Comparison of ENCODE assay signal across 19 mouse cellular contexts in the genomic region with DNA sequence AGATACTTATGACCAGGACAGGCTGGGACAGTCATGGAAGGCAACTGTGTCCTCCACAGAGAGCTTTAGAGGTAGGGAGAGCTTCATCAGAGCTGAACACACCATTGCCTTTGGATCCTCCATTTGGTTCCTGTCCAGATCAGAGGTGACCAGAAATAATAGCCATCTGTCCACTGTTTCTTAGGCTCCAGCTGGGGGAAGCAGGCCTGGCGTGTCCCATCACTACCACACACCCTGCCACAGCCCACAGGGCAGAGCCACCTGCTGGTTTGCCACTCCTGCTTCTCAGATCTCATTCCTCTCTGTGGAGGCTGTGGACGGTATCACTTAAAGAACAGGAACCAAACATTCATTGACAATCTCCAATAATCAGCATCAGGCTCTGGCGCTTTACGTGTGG. TPM values are rescaled to one million over a fixed set of nuclear protein-coding genes. Genes with fewer than 3 reads are reported as not detected.
DNase-seq lines count a peak whose midpoint lies in the region; ATAC-seq and TF ChIP-seq lines count a peak whose summit lies in the region.
"Had no signal": no experiment of that assay in that cellular context is flagged by ENCODE, and none has a peak within 500 bp of the region (broad histone marks: within the 10 kb centered on the region; RNA-seq: fewer than 3 reads in every experiment).

No protein-coding gene starts in this region.

- H3K4me1 ChIP-seq in kidney, embryonic 16.5 days (ENCODE audit: insufficient read depth, low read length), result no peaks in the 10 kb centered on the region
- H3K4me1 ChIP-seq: embryonic facial prominence, embryonic 10.5 days; forebrain, embryonic 13.5 days; heart, embryonic 10.5 days; hindbrain, embryonic 12.5 days; intestine, embryonic 15.5 days had no signal

- 87% methylated on average over 4 of the region's 4 CpGs for WGBS in kidney, embryonic 16.5 days

- no peak for ATAC-seq in kidney, embryonic 16.5 days (ENCODE audit: low FRiP score, low TSS enrichment)
- ATAC-seq: forebrain, embryonic 13.5 days; intestine, embryonic 15.5 days had no signal

- H3K9ac ChIP-seq in kidney, embryonic 16.5 days (replicated peaks; ENCODE audit: low read length), result no peak overlapping the region
- H3K9ac ChIP-seq: forebrain, embryonic 13.5 days; hindbrain, embryonic 12.5 days; intestine, embryonic 15.5 days had no signal

- no peak overlapping the region for H3K4me3 ChIP-seq in layer of hippocampus, adult 2 months
- H3K4me3 ChIP-seq in kidney, embryonic 16.5 days (ENCODE audit: low read length), result no peak overlapping the region
- H3K4me3 ChIP-seq: embryonic facial prominence, embryonic 10.5 days; forebrain, embryonic 13.5 days; gastrocnemius, adult 2 months; heart, embryonic 10.5 days; hindbrain, embryonic 12.5 days; intestine, embryonic 15.5 days had no signal

- no peak for DNase-seq in layer of hippocampus, adult 2 months (ENCODE audit: low spot score in 2 of 2)
- no peak for DNase-seq in layer of hippocampus, postnatal 10 days (ENCODE audit: low spot score in 2 of 2)
- DNase-seq in cerebellum, adult 11-12 months, result peak; percentile 15
- DNase-seq in cerebellum, adult 9-10 months, result peak; percentile 29
- peak; percentile 17 to 37 for DNase-seq in cerebellum, postnatal 25 days
- DNase-seq in kidney, postnatal 4 days, result no peak
- DNase-seq in urinary bladder, postnatal 14 days (ENCODE audit: low spot score), result no peak
- DNase-seq: adrenal gland, adult 2 months; adrenal gland, postnatal 36 days; gastrocnemius, adult 2 months; gastrocnemius, postnatal 25 days; heart, postnatal 10 days; heart, postnatal 4 days had no signal

- no peak overlapping the region for H3K27ac ChIP-seq in layer of hippocampus, adult 2 months
- H3K27ac ChIP-seq in kidney, embryonic 16.5 days (ENCODE audit: low read length), result no peak overlapping the region
- H3K27ac ChIP-seq: embryonic facial prominence, embryonic 10.5 days; forebrain, embryonic 13.5 days; gastrocnemius, adult 2 months; heart, embryonic 10.5 days; hindbrain, embryonic 12.5 days; intestine, embryonic 15.5 days had no signal

- no peaks in the 10 kb centered on the region for H3K27me3 ChIP-seq in kidney, embryonic 16.5 days (ENCODE audit: insufficient read depth, low read length)
- H3K27me3 ChIP-seq: intestine, embryonic 15.5 days had no signal

- H3K4me2 ChIP-seq in kidney, embryonic 16.5 days (replicated peaks; ENCODE audit: low read depth, low read length), result no peak overlapping the region
- H3K4me2 ChIP-seq: forebrain, embryonic 13.5 days; hindbrain, embryonic 12.5 days; intestine, embryonic 15.5 days had no signal

- TF ChIP-seq CTCF in layer of hippocampus, adult 2 months (conservative IDR thresholded peaks at IDR 0.05), result 0 out of 2 replicates have a peak, but pooled peaks have one; percentile 7

- H3K36me3 ChIP-seq in kidney, embryonic 16.5 days (ENCODE audit: insufficient read depth, low read length), result no peaks in the 10 kb centered on the region
- H3K36me3 ChIP-seq: embryonic facial prominence, embryonic 10.5 days; heart, embryonic 10.5 days; hindbrain, embryonic 12.5 days; intestine, embryonic 15.5 days had no signal

- no peaks in the 10 kb centered on the region for H3K9me3 ChIP-seq in kidney, embryonic 16.5 days (ENCODE audit: low read length)
- H3K9me3 ChIP-seq: embryonic facial prominence, embryonic 10.5 days; forebrain, embryonic 13.5 days; heart, embryonic 10.5 days; hindbrain, embryonic 12.5 days; intestine, embryonic 15.5 days had no signal

RNA-seq across cellular contexts. Expression of a gene that starts 32.9 kb away (rescaled TPM):
- total RNA-seq in layer of hippocampus, adult 2 months (2021), result 1 to 10 TPM; 1.0 to 1.4 TPM
- total RNA-seq in layer of hippocampus, postnatal 10 days (2021), result 1 to 10 TPM; 1.8 to 2.1 TPM
- polyA plus RNA-seq in kidney, embryonic 16.5 days (2015; fragmentation: Nextera tagmentation; extraction: Ambion mirVana), result 53.2 and 58.0 TPM in 2 replicates
- total RNA-seq: gastrocnemius, adult 2 months had no signal

Comparison
In these comparisons a context has a peak if more than half of its experiments do, and no peak if none do; other contexts are left out.
1. DNase-seq: peak in cerebellum, adult 11-12 months (single experiment), cerebellum, adult 9-10 months (single experiment) and cerebellum, postnatal 25 days (2 of 2); none in layer of hippocampus, adult 2 months (0 of 2), layer of hippocampus, postnatal 10 days (0 of 2), kidney, postnatal 4 days (0 of 2) and urinary bladder, postnatal 14 days (single experiment).